Mouse (Mus musculus): ENCODE measurements around the gene Cav3. TPM values are rescaled to one million over a fixed set of nuclear protein-coding genes. Genes with fewer than 3 reads are reported as not detected.
A peak's percentile ranks its signal among the peaks of the same experiment; 100 is the strongest.

The Cav3 gene
- polyA plus RNA-seq, 1 experiment from 2014 or later: not detected

GRCm38 (mm10) chr6:112507617-112508016, 48.3 kb downstream of the Cav3 start:
- no peak overlapping the region for H3K9ac ChIP-seq (replicated peaks; ENCODE audit: low read depth, low read length)
- H3K27me3 ChIP-seq (replicated peaks; ENCODE audit: control insufficient read depth, insufficient read depth, low read length): no peaks in the 10 kb centered on the region
- H3K4me1 ChIP-seq (replicated peaks; ENCODE audit: control insufficient read depth, insufficient read depth, low read length): 0 out of 2 replicates have a peak, but pooled peaks cover 5% of the 10 kb centered on the region
- no peak overlapping the region for H3K27ac ChIP-seq (ENCODE audit: low read length)
- WGBS: 89% methylated on average over 2 of the region's 2 CpGs
- no peak overlapping the region for H3K4me2 ChIP-seq (ENCODE audit: low read length)
- no peaks in the 10 kb centered on the region for H3K36me3 ChIP-seq (ENCODE audit: control insufficient read depth, insufficient read depth)
- H3K4me3 ChIP-seq (replicated peaks; ENCODE audit: low read length): no peak overlapping the region
- ATAC-seq: no peak
- H3K9me3 ChIP-seq (ENCODE audit: control insufficient read depth, low read length): no peaks in the 10 kb centered on the region

GRCm38 (mm10) chr6:112509590-112510131, 50.4 kb downstream of the Cav3 start:
- H3K4me2 ChIP-seq (ENCODE audit: low read length): no peak overlapping the region
- no peak for ATAC-seq
- no peak overlapping the region for H3K9ac ChIP-seq (replicated peaks; ENCODE audit: low read depth, low read length)
- H3K27me3 ChIP-seq (replicated peaks; ENCODE audit: control insufficient read depth, insufficient read depth, low read length): no peaks in the 10 kb centered on the region
- no peak overlapping the region for H3K27ac ChIP-seq (ENCODE audit: low read length)
- H3K9me3 ChIP-seq (ENCODE audit: control insufficient read depth, low read length): no peaks in the 10 kb centered on the region
- no peak overlapping the region for H3K4me3 ChIP-seq (replicated peaks; ENCODE audit: low read length)
- H3K36me3 ChIP-seq (ENCODE audit: control insufficient read depth, insufficient read depth): no peaks in the 10 kb centered on the region
- 0 out of 2 replicates have a peak, but pooled peaks cover 5% of the 10 kb centered on the region for H3K4me1 ChIP-seq (replicated peaks; ENCODE audit: control insufficient read depth, insufficient read depth, low read length)
- 38% methylated on average over 2 of the region's 2 CpGs for WGBS

- no peak overlapping the region for H3K4me3 ChIP-seq (replicated peaks; ENCODE audit: low read length)
- 2% methylated on average over 4 of the region's 4 CpGs for WGBS
- no peaks in the 10 kb centered on the region for H3K27me3 ChIP-seq (replicated peaks; ENCODE audit: control insufficient read depth, insufficient read depth, low read length)
- ATAC-seq: peak; percentile 96
- no peak overlapping the region for H3K27ac ChIP-seq (ENCODE audit: low read length)
- H3K4me1 ChIP-seq (replicated peaks; ENCODE audit: control insufficient read depth, insufficient read depth, low read length): 0 out of 2 replicates have a peak, but pooled peaks cover 5% of the 10 kb centered on the region
- no peak overlapping the region for H3K4me2 ChIP-seq (ENCODE audit: low read length)
- H3K9me3 ChIP-seq (ENCODE audit: control insufficient read depth, low read length): no peaks in the 10 kb centered on the region
- no peaks in the 10 kb centered on the region for H3K36me3 ChIP-seq (ENCODE audit: control insufficient read depth, insufficient read depth)
- no peak overlapping the region for H3K9ac ChIP-seq (replicated peaks; ENCODE audit: low read depth, low read length)
These were observed 51.0 kb downstream of the Cav3 start for GRCm38 (mm10) chr6:112510346-112510745.

- Histone ChIP-seq H3K36me3 (ENCODE audit: control insufficient read depth, insufficient read depth) (no peaks in the 10 kb centered on the region), H3K9ac (replicated peaks; ENCODE audit: low read depth, low read length) (no peak overlapping the region), H3K27me3 (replicated peaks; ENCODE audit: control insufficient read depth, insufficient read depth, low read length) (no peaks in the 10 kb centered on the region), H3K4me3 (replicated peaks; ENCODE audit: low read length) (no peak overlapping the region), H3K4me1 (replicated peaks; ENCODE audit: control insufficient read depth, insufficient read depth, low read length) (peaks cover 9% of the 10 kb centered on the region; the same call in 1 of the 2 replicates), H3K9me3 (ENCODE audit: control insufficient read depth, low read length) (no peaks in the 10 kb centered on the region), H3K27ac (ENCODE audit: low read length) (no peak overlapping the region), H3K4me2 (ENCODE audit: low read length) (no peak overlapping the region)
- no peak for ATAC-seq
- WGBS: 74% methylated on average over 6 of the region's 6 CpGs
These were observed 55.3 kb downstream of the Cav3 start for GRCm38 (mm10) chr6:112514591-112514990.

GRCm38 (mm10) chr6:112516496-112516895, 57.2 kb downstream of the Cav3 start:
- no peak overlapping the region for H3K27ac ChIP-seq (ENCODE audit: low read length)
- no peak overlapping the region for H3K9ac ChIP-seq (replicated peaks; ENCODE audit: low read depth, low read length)
- H3K27me3 ChIP-seq (replicated peaks; ENCODE audit: control insufficient read depth, insufficient read depth, low read length): no peaks in the 10 kb centered on the region
- ATAC-seq: no peak
- 3% methylated on average over 1 of the region's 1 CpGs for WGBS
- no peak overlapping the region for H3K4me3 ChIP-seq (replicated peaks; ENCODE audit: low read length)
- H3K4me2 ChIP-seq (ENCODE audit: low read length): no peak overlapping the region
- H3K9me3 ChIP-seq (ENCODE audit: control insufficient read depth, low read length): no peaks in the 10 kb centered on the region
- peaks cover 4% of the 10 kb centered on the region; the same call in 1 of the 2 replicates for H3K4me1 ChIP-seq (replicated peaks; ENCODE audit: control insufficient read depth, insufficient read depth, low read length)
- H3K36me3 ChIP-seq (ENCODE audit: control insufficient read depth, insufficient read depth): no peaks in the 10 kb centered on the region

- Histone ChIP-seq H3K27ac (ENCODE audit: low read length) (no peak overlapping the region), H3K4me1 (replicated peaks; ENCODE audit: control insufficient read depth, insufficient read depth, low read length) (peaks cover 4% of the 10 kb centered on the region; the same call in 1 of the 2 replicates), H3K27me3 (replicated peaks; ENCODE audit: control insufficient read depth, insufficient read depth, low read length) (no peaks in the 10 kb centered on the region), H3K4me3 (replicated peaks; ENCODE audit: low read length) (no peak overlapping the region), H3K9ac (replicated peaks; ENCODE audit: low read depth, low read length) (no peak overlapping the region), H3K4me2 (ENCODE audit: low read length) (no peak overlapping the region), H3K36me3 (ENCODE audit: control insufficient read depth, insufficient read depth) (no peaks in the 10 kb centered on the region), H3K9me3 (ENCODE audit: control insufficient read depth, low read length) (no peaks in the 10 kb centered on the region)
- ATAC-seq: no peak
- WGBS: 88% methylated on average over 3 of the region's 3 CpGs
These were observed 58.3 kb downstream of the Cav3 start for GRCm38 (mm10) chr6:112517572-112517971.

GRCm38 (mm10) chr6:112517991-112518390, 58.7 kb downstream of the Cav3 start:
- Histone ChIP-seq H3K27me3 (replicated peaks; ENCODE audit: control insufficient read depth, insufficient read depth, low read length) (no peaks in the 10 kb centered on the region), H3K4me1 (replicated peaks; ENCODE audit: control insufficient read depth, insufficient read depth, low read length) (peaks cover 4% of the 10 kb centered on the region; the same call in 1 of the 2 replicates), H3K27ac (ENCODE audit: low read length) (no peak overlapping the region), H3K4me2 (ENCODE audit: low read length) (no peak overlapping the region), H3K9me3 (ENCODE audit: control insufficient read depth, low read length) (no peaks in the 10 kb centered on the region), H3K36me3 (ENCODE audit: control insufficient read depth, insufficient read depth) (no peaks in the 10 kb centered on the region), H3K4me3 (replicated peaks; ENCODE audit: low read length) (no peak overlapping the region), H3K9ac (replicated peaks; ENCODE audit: low read depth, low read length) (no peak overlapping the region)
- no peak for ATAC-seq
- WGBS: 79% methylated on average over 3 of the region's 3 CpGs

Other genes starting within 250 kb of the Cav3 start
- gene Lmcd1, start 185.7 kb upstream of the Cav3 start, polyA plus RNA-seq (2015; fragmentation: Nextera tagmentation; extraction: Ambion mirVana): 10.6 and 13.6 TPM in 2 replicates
- gene Ssu2, start 71.5 kb upstream of the Cav3 start, polyA plus RNA-seq (2015; fragmentation: Nextera tagmentation; extraction: Ambion mirVana): not detected in 2 replicates
- gene Oxtr, start 30.4 kb downstream of the Cav3 start, polyA plus RNA-seq (2015; fragmentation: Nextera tagmentation; extraction: Ambion mirVana): 0.75 and 1.5 TPM in 2 replicates
- gene Rad18, start 237.2 kb downstream of the Cav3 start, polyA plus RNA-seq (2015; fragmentation: Nextera tagmentation; extraction: Ambion mirVana): 20.0 and 20.3 TPM in 2 replicates

Measured in forebrain, embryonic 16.5 days (tissue).